Comparison of ENCODE assay signal across 13 mouse cellular contexts in genomic region chr8:10300797-10301196, GRCm38 (mm10).
DNase-seq lines count a peak whose midpoint lies in the region; TF ChIP-seq lines count a peak whose summit lies in the region.
"Had no signal": no experiment of that assay in that cellular context is flagged by ENCODE, and none has a peak within 500 bp of the region (broad histone marks: within the 10 kb centered on the region; RNA-seq: fewer than 3 reads in every experiment).

No protein-coding gene starts in this region.

- peak; percentile 27 for DNase-seq in embryo, embryonic 11 days
- no peak for DNase-seq in embryo, embryonic 10 days (ENCODE audit: low spot score)
- DNase-seq in layer of hippocampus, adult 2 months (ENCODE audit: low spot score in 2 of 2): no peak
- no peak for DNase-seq in layer of hippocampus, postnatal 10 days (ENCODE audit: low spot score in 2 of 2)
- peak; percentile 34 for DNase-seq in A20 (ENCODE audit: low read depth, low spot score)
- DNase-seq in c-Kit-positive CD71-negative TER-119-negative erythroid progenitor cells, embryonic 14.5 days (ENCODE audit: low read depth): peak; percentile 2
- no peak for DNase-seq in B cell, adult 2 months
- no peak for DNase-seq in adrenal gland, adult 8-10 months
- DNase-seq: gastrocnemius, postnatal 14 days; right cerebral cortex, adult 18-20 months had no signal

- H3K4me3 ChIP-seq in layer of hippocampus, adult 2 months: no peak overlapping the region
- H3K4me3 ChIP-seq: embryonic facial prominence, embryonic 15.5 days; hindbrain, embryonic 13.5 days; liver, embryonic 15.5 days had no signal

- TF ChIP-seq CTCF in layer of hippocampus, adult 2 months (conservative IDR thresholded peaks at IDR 0.05): peak; percentile 73

- H3K27ac ChIP-seq in layer of hippocampus, adult 2 months: no peak overlapping the region
- H3K27ac ChIP-seq: embryonic facial prominence, embryonic 15.5 days; hindbrain, embryonic 13.5 days; liver, embryonic 15.5 days had no signal

Comparison
In these comparisons a context has a peak if more than half of its experiments do, and no peak if none do; other contexts are left out.
1. DNase-seq: peak in embryo, embryonic 11 days (single experiment), A20 (single experiment) and c-Kit-positive CD71-negative TER-119-negative erythroid progenitor cells, embryonic 14.5 days (single experiment); none in embryo, embryonic 10 days (single experiment), layer of hippocampus, adult 2 months (0 of 2), layer of hippocampus, postnatal 10 days (0 of 2), B cell, adult 2 months (0 of 2) and adrenal gland, adult 8-10 months (single experiment).